Mouse (Mus musculus) liver, embryonic 14.5 days (tissue): ENCODE results near the gene Nrp2. TPM values are rescaled to one million over a fixed set of nuclear protein-coding genes. Genes with fewer than 3 reads are reported as not detected.

Source experiments
- ATAC-seq: fragments of 200-750 bp; cut with Nextera tagmentation; 2 replicates; pipeline ENCODE4 v1.8.0; 2017; ENCODE audit warnings: moderate number of reproducible peaks, mild to moderate bottlenecking, moderate library complexity; ENCODE audit not compliant: insufficient read depth
- DNase-seq, 3 experiments: peaks; one replicate each; pipeline ENCODE4 v3.0.0-alpha.2; 2012 to 2013; ENCODE audit warnings: low read depth in 3 of 3, low spot score in 3 of 3
- H3K27ac ChIP-seq: fragments of 300-500 bp; sonication (generic); 2 replicates; pipeline ENCODE4 v1.5.1; 2014; ENCODE audit warnings: moderate library complexity, mild to moderate bottlenecking, control low read depth, inconsistent platforms
- H3K27me3 ChIP-seq: fragments of 300-500 bp; sonication (generic); 2 replicates; pipeline ENCODE4 v1.6.1; 2014; ENCODE audit warnings: mild to moderate bottlenecking, low read length, moderate library complexity; ENCODE audit not compliant: control insufficient read depth, insufficient read depth
- H3K36me3 ChIP-seq: fragments of 300-500 bp; sonication (generic); replicated peaks from 2 replicates; pipeline ENCODE4 v1.6.1; 2014; ENCODE audit warnings: low read depth; ENCODE audit not compliant: control insufficient read depth, insufficient read depth
- H3K4me1 ChIP-seq, 2 experiments: fragments of 200-500 bp in 1 of 2; fragments of 300-500 bp in 1 of 2; sonication (generic) in 1 of 2; replicated peaks; 2 replicates each; pipeline ENCODE4 v1.6.1; 2012 to 2014; ENCODE audit warnings: antibody characterized with exemption in 1 of 2, inconsistent platforms in 1 of 2, low read length in 1 of 2; ENCODE audit not compliant: control insufficient read depth in 2 of 2, insufficient read depth in 2 of 2
- H3K4me2 ChIP-seq: fragments of 300-500 bp; sonication (generic); 2 replicates; pipeline ENCODE4 v1.6.1; 2014; ENCODE audit warnings: low read depth, mild to moderate bottlenecking, control low read depth, moderate library complexity
- H3K4me3 ChIP-seq, 2 experiments: fragments of 200-500 bp in 1 of 2; fragments of 300-500 bp in 1 of 2; sonication (generic) in 1 of 2; 2 replicates each; pipeline ENCODE4 v1.5.1; 2012 to 2014; ENCODE audit warnings: low read depth in 2 of 2, low read length in 2 of 2, mild to moderate bottlenecking in 2 of 2, control low read depth in 1 of 2, inconsistent platforms in 1 of 2, moderate library complexity in 1 of 2; ENCODE audit not compliant: insufficient read depth in 1 of 2
- H3K9ac ChIP-seq: fragments of 300-500 bp; sonication (generic); replicated peaks from 2 replicates; pipeline ENCODE4 v1.6.1; 2014; ENCODE audit warnings: mild to moderate bottlenecking, control low read depth, moderate library complexity
- H3K9me3 ChIP-seq: fragments of 300-500 bp; sonication (generic); 2 replicates; pipeline ENCODE4 v1.6.1; 2016; ENCODE audit warnings: low read length, mixed read lengths; ENCODE audit not compliant: control insufficient read depth
- CTCF ChIP-seq: IDR thresholded peaks from 2 replicates; pipeline ENCODE4 v1.5.1; 2016; ENCODE audit warnings: antibody characterized with exemption, low read depth, control low read depth
- EP300 ChIP-seq: IDR thresholded peaks from 2 replicates; pipeline ENCODE4 v1.6.1; 2016; ENCODE audit warnings: antibody characterized with exemption, low read depth
- WGBS: fragments of 180-500 bp; shearing (Covaris S2); extraction: QIAGEN DNeasy Blood & Tissue Kit; methylation state at CpG from one replicate; pipeline ENCODE4 v1.1.7; 2014; ENCODE audit not compliant: insufficient replicate concordance; 5-methylcytosine and 5-hydroxymethylcytosine counted together
- polyA plus RNA-seq, 2 experiments: library from polyadenylated mRNA; depleted of rRNA in 1 of 2; stranded (reverse) in 1 of 2; unstranded in 1 of 2; fragments of >200 nt; fragmentation: Nextera tagmentation in 1 of 2; extraction: Ambion mirVana in 1 of 2; gene quantifications; 2 replicates each; pipeline versions ENCODE4 v1.2.1 to v1.2.3; 2012 to 2014

Nrp2 gene
- polyA plus RNA-seq, 2 experiments, result 0.32 to 0.76 TPM

GRCm38 (mm10) chr1:62666780-62667179 is 36.3 kb upstream of the Nrp2 start:
- Histone ChIP-seq H3K4me1 (no peaks in the 10 kb centered on the region), H3K27ac (no peak overlapping the region), H3K36me3 (no peaks in the 10 kb centered on the region), H3K4me2 (no peak overlapping the region), H3K27me3 (no peaks in the 10 kb centered on the region), H3K9ac (no peak overlapping the region), H3K4me3 (no peak overlapping the region), H3K9me3 (no peaks in the 10 kb centered on the region)
- WGBS, result 60% methylated on average over 5 of the region's 5 CpGs
- TF ChIP-seq CTCF, result no peak
- TF ChIP-seq EP300, result no peak
- ATAC-seq (no peak), DNase-seq (no peak)

- no peak overlapping the region for H3K9ac ChIP-seq
- H3K4me2 ChIP-seq, result no peak overlapping the region
- TF ChIP-seq CTCF, result no peak
- no peak for TF ChIP-seq EP300
- H3K4me1 ChIP-seq, result peaks cover 0 to 6% of the 10 kb centered on the region in 2 experiments; a peak in 1 of 4 replicates
- no peak for DNase-seq
- no peaks in the 10 kb centered on the region for H3K36me3 ChIP-seq
- H3K27me3 ChIP-seq, result no peaks in the 10 kb centered on the region
- no peak overlapping the region for H3K27ac ChIP-seq
- no peaks in the 10 kb centered on the region for H3K9me3 ChIP-seq
- ATAC-seq, result no peak
- no peak overlapping the region for H3K4me3 ChIP-seq
- 13% methylated on average over 4 of the region's 4 CpGs for WGBS
Measured at GRCm38 (mm10) chr1:62678611-62679344, 24.3 kb upstream of the Nrp2 start.

- no peaks in the 10 kb centered on the region for H3K36me3 ChIP-seq
- no peaks in the 10 kb centered on the region for H3K27me3 ChIP-seq
- 41% methylated on average over 2 of the region's 2 CpGs for WGBS
- H3K4me1 ChIP-seq, result peaks cover 0 to 6% of the 10 kb centered on the region in 2 experiments; a peak in 1 of 4 replicates
- ATAC-seq (no peak), DNase-seq (no peak)
- TF ChIP-seq CTCF, result no peak
- TF ChIP-seq EP300, result no peak
- H3K4me2 ChIP-seq, result no peak overlapping the region
- no peak overlapping the region for H3K4me3 ChIP-seq
- H3K27ac ChIP-seq, result no peak overlapping the region
- no peaks in the 10 kb centered on the region for H3K9me3 ChIP-seq
- no peak overlapping the region for H3K9ac ChIP-seq
Measured at GRCm38 (mm10) chr1:62679466-62679865, 23.6 kb upstream of the Nrp2 start.

- Histone ChIP-seq H3K4me1 (peaks cover 0 to 6% of the 10 kb centered on the region in 2 experiments; a peak in 1 of 4 replicates), H3K4me2 (no peak overlapping the region), H3K27me3 (no peaks in the 10 kb centered on the region), H3K9me3 (no peaks in the 10 kb centered on the region), H3K9ac (no peak overlapping the region), H3K36me3 (no peaks in the 10 kb centered on the region), H3K4me3 (no peak overlapping the region), H3K27ac (no peak overlapping the region)
- 62% methylated on average over 21 of the region's 21 CpGs for WGBS
- DNase-seq (no peak), ATAC-seq (no peak)
- TF ChIP-seq EP300, result no peak
- no peak for TF ChIP-seq CTCF
Measured at GRCm38 (mm10) chr1:62682456-62683385, 20.4 kb upstream of the Nrp2 start.

- Histone ChIP-seq H3K27me3 (no peaks in the 10 kb centered on the region), H3K4me3 (no peak overlapping the region), H3K36me3 (no peaks in the 10 kb centered on the region), H3K4me2 (no peak overlapping the region), H3K9ac (no peak overlapping the region), H3K4me1 (peaks cover 0 to 4% of the 10 kb centered on the region in 2 experiments; a peak in 1 of 4 replicates), H3K9me3 (no peaks in the 10 kb centered on the region), H3K27ac (no peak overlapping the region)
- TF ChIP-seq CTCF, result no peak
- 71% methylated on average over 2 of the region's 2 CpGs for WGBS
- no peak for DNase-seq
- ATAC-seq, result no peak
Measured at GRCm38 (mm10) chr1:62683498-62683897, 19.6 kb upstream of the Nrp2 start.
